Mouse (Mus musculus) heart, postnatal 0 days (tissue): ENCODE results near the gene Rem2.

ENCODE experiments used
- CTCF ChIP-seq: IDR thresholded peaks from 2 replicates; pipeline ENCODE4 v1.5.1; 2016; ENCODE audit warnings: antibody characterized with exemption, control low read depth, low read depth
- EP300 ChIP-seq: IDR thresholded peaks from 2 replicates; pipeline ENCODE4 v1.6.1; 2016; ENCODE audit warnings: antibody characterized with exemption, low read depth

DNA sequence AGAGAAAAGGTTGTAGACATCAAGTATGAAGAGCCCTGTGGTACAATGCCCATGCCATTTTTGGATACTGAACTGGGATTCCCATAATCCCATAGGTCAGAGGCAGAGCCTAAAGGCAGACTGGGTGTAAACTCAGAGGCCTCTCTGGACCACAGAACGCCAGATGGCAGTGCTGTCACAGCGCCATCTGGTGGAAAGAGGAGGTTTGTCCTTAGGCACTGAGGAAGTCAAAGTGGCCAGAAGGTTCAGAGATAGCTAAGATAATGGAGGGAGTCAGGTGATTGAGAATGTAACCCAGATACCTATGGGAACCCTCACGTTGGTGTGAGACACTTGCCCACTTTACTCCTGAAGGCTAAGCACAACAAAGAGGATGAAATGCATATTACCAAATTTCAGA lies 18.3 kb downstream of the Rem2 start:
- TF ChIP-seq CTCF, result peak; percentile 95
- no peak for TF ChIP-seq EP300
